Mouse (Mus musculus) urinary bladder, postnatal 4 days (tissue): ENCODE results near the gene Akt3.

Source experiments
- DNase-seq, 2 experiments: peaks; one replicate each; pipeline ENCODE4 v3.0.0; 2021 to 2022; ENCODE audit warnings: low spot score in 2 of 2

The Akt3 gene

GRCm38 (mm10) chr1:177258034-177258342, at the start of gene Akt3:
Gene Akt3, minus strand, starts transcription at chr1:177258203.
- no peak for DNase-seq

- DNase-seq: no peak
Measured at GRCm38 (mm10) chr1:177307549-177307948, 49.5 kb upstream of the Akt3 start.

- DNase-seq: no peak
Measured at GRCm38 (mm10) chr1:177298231-177298630, 40.2 kb upstream of the Akt3 start.

GRCm38 (mm10) chr1:177286764-177287163, 28.8 kb upstream of the Akt3 start:
- no peak for DNase-seq

- DNase-seq: no peak
Measured at GRCm38 (mm10) chr1:177281925-177282324, 23.9 kb upstream of the Akt3 start.

GRCm38 (mm10) chr1:177277361-177277760, 19.4 kb upstream of the Akt3 start:
- DNase-seq: no peak

GRCm38 (mm10) chr1:177267645-177268044, 9.6 kb upstream of the Akt3 start:
- no peak for DNase-seq

- DNase-seq: no peak
Measured at GRCm38 (mm10) chr1:177262926-177263325, 4.9 kb upstream of the Akt3 start.

GRCm38 (mm10) chr1:177260796-177261195, 2.8 kb upstream of the Akt3 start:
- DNase-seq: no peak

GRCm38 (mm10) chr1:177259038-177259600, 1.1 kb upstream of the Akt3 start:
- DNase-seq: no peak

- peak; percentile 79 to 82 for DNase-seq
Measured at GRCm38 (mm10) chr1:177258343-177259037, 487 bp upstream of the Akt3 start.

- DNase-seq: peak in 1 of 2 experiments; percentile 29
Measured at GRCm38 (mm10) chr1:177257178-177258033, 597 bp downstream of the Akt3 start.

GRCm38 (mm10) chr1:177248638-177249037, 9.4 kb downstream of the Akt3 start:
- no peak for DNase-seq

GRCm38 (mm10) chr1:177238368-177238767, 19.6 kb downstream of the Akt3 start:
- DNase-seq: no peak

- no peak for DNase-seq
Measured at GRCm38 (mm10) chr1:177236695-177237094, 21.3 kb downstream of the Akt3 start.

GRCm38 (mm10) chr1:177236249-177236648, 21.8 kb downstream of the Akt3 start:
- DNase-seq: no peak

GRCm38 (mm10) chr1:177234462-177234861, 23.5 kb downstream of the Akt3 start:
- DNase-seq: no peak

- no peak for DNase-seq
Measured at GRCm38 (mm10) chr1:177231122-177231521, 26.9 kb downstream of the Akt3 start.

GRCm38 (mm10) chr1:177198978-177199377, 59.0 kb downstream of the Akt3 start:
- DNase-seq: no peak

- DNase-seq: no peak
Measured at GRCm38 (mm10) chr1:177195224-177195623, 62.8 kb downstream of the Akt3 start.

GRCm38 (mm10) chr1:177194324-177194723, 63.7 kb downstream of the Akt3 start:
- no peak for DNase-seq

GRCm38 (mm10) chr1:177191623-177192022, 66.4 kb downstream of the Akt3 start:
- no peak for DNase-seq

- no peak for DNase-seq
Measured at GRCm38 (mm10) chr1:177190358-177190757, 67.6 kb downstream of the Akt3 start.
